Mouse (Mus musculus) kidney, embryonic 14.5 days (tissue): ENCODE data around the gene Hoxa11. TPM values are rescaled to one million over a fixed set of nuclear protein-coding genes. Genes with fewer than 3 reads are reported as not detected.

ENCODE experiments used
- ATAC-seq: fragments of 200-750 bp; cut with Nextera tagmentation; 2 replicates; pipeline ENCODE4 v1.8.0; 2017; ENCODE audit warnings: moderate number of reproducible peaks, mild to moderate bottlenecking, moderate TSS enrichment, moderate library complexity; ENCODE audit not compliant: low FRiP score, low TSS enrichment
- H3K27ac ChIP-seq: fragments of 300-500 bp; sonication (generic); 2 replicates; pipeline ENCODE4 v1.5.1; 2014; ENCODE audit warnings: low read depth, mild to moderate bottlenecking, low read length, moderate library complexity, mixed read lengths
- H3K27me3 ChIP-seq: fragments of 300-500 bp; sonication (generic); 2 replicates; pipeline ENCODE4 v1.6.1; 2014; ENCODE audit warnings: mild to moderate bottlenecking, low read length; ENCODE audit not compliant: control insufficient read depth, insufficient read depth
- H3K36me3 ChIP-seq: fragments of 300-500 bp; sonication (generic); 2 replicates; pipeline ENCODE4 v1.6.1; 2014; ENCODE audit warnings: low read length, mixed read lengths; ENCODE audit not compliant: control insufficient read depth, insufficient read depth
- H3K4me1 ChIP-seq: fragments of 300-500 bp; sonication (generic); 2 replicates; pipeline ENCODE4 v1.6.1; 2014; ENCODE audit warnings: low read length, mixed read lengths; ENCODE audit not compliant: control insufficient read depth, insufficient read depth
- H3K4me2 ChIP-seq: fragments of 300-500 bp; sonication (generic); replicated peaks from 2 replicates; pipeline ENCODE4 v1.6.1; 2014; ENCODE audit warnings: low read depth, mild to moderate bottlenecking, low read length
- H3K4me3 ChIP-seq: fragments of 300-500 bp; sonication (generic); 2 replicates; pipeline ENCODE4 v1.5.1; 2014; ENCODE audit warnings: mild to moderate bottlenecking, low read length
- H3K9ac ChIP-seq: fragments of 300-500 bp; sonication (generic); 2 replicates; pipeline ENCODE4 v1.6.1; 2014; ENCODE audit warnings: low read depth, mild to moderate bottlenecking, low read length, moderate library complexity
- H3K9me3 ChIP-seq: fragments of 300-500 bp; sonication (generic); 2 replicates; pipeline ENCODE4 v1.6.1; 2016; ENCODE audit warnings: low read length; ENCODE audit not compliant: control insufficient read depth
- WGBS: fragments of 180-500 bp; shearing (Covaris S2); extraction: QIAGEN DNeasy Blood & Tissue Kit; methylation state at CpG from one replicate; pipeline ENCODE4 v1.1.7; 2014; 5-methylcytosine and 5-hydroxymethylcytosine counted together
- polyA plus RNA-seq: library from polyadenylated mRNA; unstranded; fragments of >200 nt; fragmentation: Nextera tagmentation; extraction: Ambion mirVana; gene quantifications from 2 replicates; pipeline ENCODE4 v1.2.1, GENCODE M21; 2014

The Hoxa11 gene
- polyA plus RNA-seq, 1 experiment from 2014 or later = 35.6 TPM

GRCm38 (mm10) chr6:52231885-52232567 is 13.6 kb downstream of the Hoxa11 start:
- peak overlapping the region; percentile 98 for H3K27ac ChIP-seq
- peaks cover 15% of the 10 kb centered on the region; the same call in 1 of the 2 replicates for H3K4me1 ChIP-seq
- peaks cover 15% of the 10 kb centered on the region; the same call in 1 of the 2 replicates for H3K27me3 ChIP-seq
- peaks cover 9% of the 10 kb centered on the region; the same call in 1 of the 2 replicates for H3K36me3 ChIP-seq
- H3K9me3 ChIP-seq = no peaks in the 10 kb centered on the region
- ATAC-seq = 0 out of 2 replicates have a peak, but pooled peaks have one; percentile 28
- H3K4me2 ChIP-seq = peak overlapping the region; percentile 83
- 0% methylated on average over 18 of the region's 18 CpGs for WGBS
- H3K9ac ChIP-seq = peak overlapping the region; percentile 96
- H3K4me3 ChIP-seq = peak overlapping the region; percentile 64

- Histone ChIP-seq H3K4me3 (peak within 1 kb of the TSS; percentile 64), H3K9me3 (no peaks in the 10 kb centered on the region), H3K27me3 (0 out of 2 replicates have a peak, but pooled peaks cover 15% of the 10 kb centered on the region), H3K27ac (peak within 1 kb of the TSS; percentile 98), H3K4me1 (peaks cover 10% of the 10 kb centered on the region; the same call in 1 of the 2 replicates), H3K4me2 (peak within 1 kb of the TSS; percentile 97), H3K9ac (peak within 1 kb of the TSS; percentile 96), H3K36me3 (peaks cover 9% of the 10 kb centered on the region; the same call in 1 of the 2 replicates)
- under 1% methylated on average over 24 of the region's 36 CpGs for WGBS
- peak; percentile 41 for ATAC-seq
These were observed 15.0 kb downstream of the Hoxa11 start, which contains the start of gene Hoxa9 for GRCm38 (mm10) chr6:52230516-52231165. Gene Hoxa9, minus strand, starts transcription at chr6:52231089.

- ATAC-seq = no peak
- Histone ChIP-seq H3K36me3 (peaks cover 9% of the 10 kb centered on the region; the same call in 1 of the 2 replicates), H3K9ac (peak overlapping the region; percentile 94), H3K27ac (peak overlapping the region; percentile 96), H3K27me3 (0 out of 2 replicates have a peak, but pooled peaks cover 12% of the 10 kb centered on the region), H3K4me2 (peak overlapping the region; percentile 97), H3K4me3 (peak overlapping the region; percentile 64), H3K4me1 (peaks cover 9% of the 10 kb centered on the region; the same call in 1 of the 2 replicates), H3K9me3 (no peaks in the 10 kb centered on the region)
- whole genome bisulfite sequencing = 1% methylated on average over 42 of the region's 44 CpGs
These were observed 15.8 kb downstream of the Hoxa11 start for GRCm38 (mm10) chr6:52229558-52230416.

GRCm38 (mm10) chr6:52228475-52229465 is 16.8 kb downstream of the Hoxa11 start:
- Histone ChIP-seq H3K9me3 (no peaks in the 10 kb centered on the region), H3K27me3 (0 out of 2 replicates have a peak, but pooled peaks cover 4% of the 10 kb centered on the region), H3K4me2 (peak overlapping the region; percentile 97), H3K36me3 (peaks cover 16% of the 10 kb centered on the region; the same call in 1 of the 2 replicates), H3K9ac (peak overlapping the region; percentile 94), H3K4me1 (peaks cover 9% of the 10 kb centered on the region; the same call in 1 of the 2 replicates), H3K27ac (peak overlapping the region; percentile 96), H3K4me3 (peak overlapping the region; percentile 64)
- under 1% methylated on average over 38 of the region's 38 CpGs for WGBS
- ATAC-seq = no peak

GRCm38 (mm10) chr6:52227470-52228222 is 18.0 kb downstream of the Hoxa11 start:
- no peak for ATAC-seq
- peak overlapping the region; percentile 90 for H3K27ac ChIP-seq

GRCm38 (mm10) chr6:52226569-52227257 is 18.9 kb downstream of the Hoxa11 start:
- under 1% methylated on average over 26 of the region's 26 CpGs for WGBS
- H3K4me1 ChIP-seq = peaks cover 13% of the 10 kb centered on the region; the same call in 1 of the 2 replicates
- H3K4me3 ChIP-seq = peak overlapping the region; percentile 64
- peak; percentile 33 for ATAC-seq
- peak overlapping the region; percentile 90 for H3K27ac ChIP-seq
- peak overlapping the region; percentile 97 for H3K4me2 ChIP-seq
- no peaks in the 10 kb centered on the region for H3K9me3 ChIP-seq
- H3K27me3 ChIP-seq = 0 out of 2 replicates have a peak, but pooled peaks cover 7% of the 10 kb centered on the region
- peaks cover 19% of the 10 kb centered on the region; the same call in 1 of the 2 replicates for H3K36me3 ChIP-seq
- peak overlapping the region; percentile 87 for H3K9ac ChIP-seq

More at GRCm38 (mm10) chr6:52227470-52228222, 18.0 kb downstream of the Hoxa11 start:
- WGBS = 2% methylated on average over 11 of the region's 11 CpGs
- no peaks in the 10 kb centered on the region for H3K9me3 ChIP-seq
- H3K4me3 ChIP-seq = peak overlapping the region; percentile 64
- H3K27me3 ChIP-seq = 0 out of 2 replicates have a peak, but pooled peaks cover 3% of the 10 kb centered on the region
- peaks cover 19% of the 10 kb centered on the region; the same call in 1 of the 2 replicates for H3K36me3 ChIP-seq
- peak overlapping the region; percentile 97 for H3K4me2 ChIP-seq
- H3K9ac ChIP-seq = peak overlapping the region; percentile 87
- H3K4me1 ChIP-seq = peaks cover 9% of the 10 kb centered on the region; the same call in 1 of the 2 replicates
